Mouse (Mus musculus) monocyte, adult 5-6 weeks (primary cell): ENCODE data around the gene Efna5. TPM values are rescaled to one million over a fixed set of nuclear protein-coding genes. Genes with fewer than 3 reads are reported as not detected.
A peak's percentile ranks its signal among the peaks of the same experiment; 100 is the strongest.

Experiments used
- ATAC-seq: fragments of 153-309, 156-312 bp; replicated peaks from 2 replicates; pipeline ENCODE4 v1.8.0; 2017; ENCODE audit warnings: mild to moderate bottlenecking; ENCODE audit not compliant: low TSS enrichment, insufficient number of reproducible peaks, severe bottlenecking, poor library complexity, low FRiP score
- total RNA-seq: library from RNA; stranded (forward); fragments of 200-1000, 200-491, 200-594 nt; gene quantifications from 3 replicates; pipeline ENCODE4 v1.2.3, GENCODE M21; 2017

Gene Efna5
- total RNA-seq, 1 experiment from 2014 or later: not detected

DNA sequence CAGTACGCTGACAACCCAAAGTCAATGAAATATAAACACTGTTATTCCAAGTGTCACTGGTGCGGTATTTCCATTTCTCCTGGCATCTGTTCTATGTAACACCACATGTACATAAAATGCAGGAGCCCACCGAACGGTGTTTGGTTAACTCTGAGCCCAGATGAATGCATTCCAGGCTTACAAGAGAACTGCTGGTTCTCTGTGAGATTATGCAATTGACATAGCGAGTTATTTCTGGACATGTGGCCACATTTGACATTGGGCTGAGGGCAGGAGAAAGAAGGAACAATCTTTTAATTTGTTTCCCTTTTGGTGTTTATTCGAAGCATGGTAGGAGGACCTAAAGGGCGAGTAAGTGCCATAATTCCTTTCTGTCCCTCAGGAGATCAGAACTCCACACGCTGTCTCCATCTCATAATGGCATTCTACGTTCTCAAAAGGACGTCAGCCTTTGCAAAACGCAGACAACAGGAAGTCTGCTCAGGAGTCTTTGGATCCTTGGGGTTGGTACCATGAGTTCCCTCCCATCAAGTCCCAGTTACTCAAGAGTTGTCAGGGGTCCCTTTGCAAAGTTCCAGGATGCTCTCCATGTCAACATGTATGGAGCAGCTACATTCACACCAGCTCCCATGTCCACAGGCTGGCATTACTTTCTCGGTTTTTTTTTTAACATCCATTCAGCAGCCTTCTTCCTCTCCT is 238.5 kb downstream of the Efna5 start:
- no peak; the same call in 1 of the 2 replicates for ATAC-seq

- ATAC-seq: no peak
These were observed 240.5 kb downstream of the Efna5 start for GRCm38 (mm10) chr17:62640654-62641053.

DNA sequence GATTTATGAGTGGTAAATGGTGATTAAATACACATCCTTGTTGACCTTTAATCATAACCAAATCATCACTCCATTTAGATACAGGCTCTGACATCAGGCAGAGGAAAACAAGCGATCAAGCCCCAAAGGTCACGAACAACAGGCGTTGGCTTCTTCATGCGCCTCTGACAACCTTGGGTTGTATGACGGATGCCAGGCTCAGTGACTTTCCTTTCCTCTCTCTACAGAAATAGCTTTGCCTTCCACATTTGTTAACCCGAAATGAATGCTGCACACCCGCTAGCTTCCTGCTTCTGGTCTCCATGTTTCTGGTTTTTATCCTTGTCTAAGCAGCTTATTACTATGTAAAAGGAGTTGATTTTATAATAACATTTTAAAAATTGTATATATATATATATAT is 244.2 kb downstream of the Efna5 start:
- ATAC-seq: no peak

- ATAC-seq: no peak
These were observed 246.2 kb downstream of the Efna5 start for GRCm38 (mm10) chr17:62634937-62635336.

- ATAC-seq: no peak
These were observed 252.6 kb downstream of the Efna5 start for GRCm38 (mm10) chr17:62628474-62628873.

- ATAC-seq: 0 out of 2 replicates have a peak, but pooled peaks have one; percentile 20
These were observed 253.6 kb downstream of the Efna5 start for GRCm38 (mm10) chr17:62627508-62627907.

- ATAC-seq: no peak
These were observed 255.5 kb downstream of the Efna5 start for GRCm38 (mm10) chr17:62625646-62626020.

DNA sequence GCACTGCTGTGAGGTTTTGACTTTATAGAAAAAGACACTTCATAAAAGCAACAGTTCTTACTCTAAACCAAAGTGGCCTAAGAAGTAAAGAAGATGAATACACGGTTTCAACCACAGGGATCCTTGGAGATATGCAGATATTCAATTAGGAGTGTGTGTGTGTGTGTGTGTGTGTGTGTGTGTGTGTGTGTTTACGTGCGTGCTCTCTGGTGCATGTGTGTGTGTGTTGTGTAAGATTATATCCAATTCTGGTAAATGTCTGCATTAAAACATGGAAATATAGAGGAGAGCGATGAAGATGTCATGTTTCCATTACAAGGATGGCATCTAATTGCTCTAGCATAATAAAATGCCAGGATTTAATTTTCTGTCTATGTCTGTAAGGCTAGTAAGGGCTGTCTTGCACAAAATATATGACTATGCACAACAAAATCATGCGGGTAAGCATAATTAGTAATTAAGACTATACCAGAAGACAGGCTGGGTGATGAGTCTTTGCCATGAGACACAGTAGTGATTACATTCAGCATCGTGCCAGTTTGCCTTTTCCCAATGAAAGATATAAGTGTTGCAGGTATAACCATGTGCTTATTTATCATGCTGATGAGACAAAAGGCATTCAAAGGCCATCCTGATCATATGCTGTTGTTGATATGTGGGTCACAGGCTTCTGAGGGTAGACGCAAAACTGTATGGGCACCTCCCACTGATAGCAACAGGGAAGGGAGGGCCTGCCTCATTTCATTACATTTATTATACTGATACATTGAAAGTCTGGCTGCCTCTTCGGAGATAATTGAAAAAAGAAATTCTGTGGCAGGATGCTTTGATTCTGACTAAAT is 256.1 kb downstream of the Efna5 start:
- no peak for ATAC-seq

- ATAC-seq: peak; percentile 37; the same call in 1 of the 2 replicates
These were observed 257.9 kb downstream of the Efna5 start for GRCm38 (mm10) chr17:62623224-62623623.

- ATAC-seq: no peak
These were observed 258.6 kb downstream of the Efna5 start for GRCm38 (mm10) chr17:62622481-62622880.

- ATAC-seq: no peak
These were observed 266.0 kb downstream of the Efna5 start for GRCm38 (mm10) chr17:62615159-62615558.

GRCm38 (mm10) chr17:62614708-62615107 is 266.4 kb downstream of the Efna5 start:
- ATAC-seq: no peak

DNA sequence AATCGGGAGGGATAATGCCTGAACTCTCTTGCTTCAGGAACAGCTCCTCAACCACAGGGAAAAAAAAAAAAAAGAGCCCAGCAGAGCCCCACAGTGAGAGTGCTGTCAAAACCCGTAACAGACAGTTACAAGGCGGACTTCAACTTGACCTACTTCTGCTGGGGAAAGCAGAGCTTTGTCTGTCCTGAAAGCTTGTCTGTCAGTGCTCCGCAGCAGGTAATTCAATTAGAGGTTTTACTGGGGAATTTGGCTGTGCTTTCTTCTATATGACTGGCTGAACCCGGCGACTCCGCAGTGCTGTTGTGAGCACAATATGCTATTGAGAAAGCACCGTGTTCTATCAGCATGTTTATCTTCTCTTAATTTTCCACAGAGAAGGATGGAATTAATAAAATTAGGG is 266.9 kb downstream of the Efna5 start:
- no peak for ATAC-seq

GRCm38 (mm10) chr17:62613232-62613631 is 267.9 kb downstream of the Efna5 start:
- ATAC-seq: no peak

DNA sequence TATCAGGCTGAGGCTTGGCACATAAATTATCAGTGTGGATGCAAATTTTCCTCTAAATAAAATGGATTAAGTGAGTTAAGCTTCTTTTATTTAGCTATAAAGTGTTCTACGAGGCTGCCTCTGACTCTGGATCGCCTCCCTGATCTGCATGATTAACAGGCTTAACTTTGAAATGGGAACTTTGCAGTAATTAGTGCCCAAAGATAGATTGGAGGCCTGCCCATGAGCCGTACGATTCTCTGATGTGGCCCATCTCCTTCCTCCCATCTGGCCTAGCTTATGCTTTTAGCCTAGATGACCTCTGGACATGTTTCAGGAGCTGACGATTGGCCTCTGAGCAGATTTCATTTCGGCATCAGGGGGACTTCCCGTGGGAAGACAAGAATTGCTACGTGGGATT is 273.0 kb downstream of the Efna5 start:
- ATAC-seq: no peak

DNA sequence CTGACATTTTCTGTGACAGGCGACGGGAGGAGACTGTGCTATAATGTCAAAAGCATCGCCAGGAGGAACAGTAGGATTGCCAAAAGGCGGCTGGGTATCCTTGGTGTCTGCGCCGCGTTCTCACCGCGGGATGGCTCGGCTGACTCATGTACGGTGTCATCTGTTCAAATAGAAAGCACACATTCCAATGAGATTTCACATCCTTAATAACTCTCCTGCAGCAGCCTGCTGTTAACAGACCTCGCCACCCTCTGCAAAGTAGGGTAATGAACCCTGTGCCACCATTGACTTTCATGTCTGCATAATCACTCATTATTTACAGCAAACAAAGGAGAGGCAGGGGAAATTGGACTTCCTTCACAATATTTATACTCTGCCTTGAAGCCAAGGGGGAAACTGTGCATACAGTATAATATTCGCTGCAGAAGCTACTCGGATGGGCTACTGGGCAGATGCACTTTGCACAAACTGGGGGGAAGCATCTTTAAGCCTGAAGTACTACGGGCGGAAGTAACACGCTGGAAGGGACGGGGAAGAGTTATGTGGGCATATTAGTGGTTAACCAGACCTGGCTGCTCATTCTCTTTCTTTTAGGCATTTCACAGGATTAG is 273.7 kb downstream of the Efna5 start:
- no peak for ATAC-seq

GRCm38 (mm10) chr17:62606681-62607080 is 274.4 kb downstream of the Efna5 start:
- ATAC-seq: no peak

DNA sequence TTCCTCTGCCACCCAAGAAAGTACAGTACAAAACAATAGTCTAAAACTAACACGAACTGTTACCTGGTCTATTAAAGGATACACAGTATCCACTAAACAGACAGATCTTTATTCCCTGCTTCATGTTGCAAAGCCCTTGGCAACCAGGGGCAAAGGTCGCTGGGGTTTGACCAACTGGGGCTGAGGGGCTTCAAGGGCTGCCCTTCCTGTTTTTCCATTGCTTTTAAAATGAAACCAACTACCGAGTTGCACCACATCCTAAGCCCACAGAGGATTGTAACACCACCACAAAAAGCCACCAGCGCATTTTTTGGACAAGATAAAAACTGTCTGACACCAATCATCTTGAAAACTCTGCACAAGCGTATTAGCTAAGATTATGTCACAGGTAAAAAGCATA is 276.8 kb downstream of the Efna5 start:
- no peak for ATAC-seq

- no peak for ATAC-seq
These were observed 277.5 kb downstream of the Efna5 start for GRCm38 (mm10) chr17:62603604-62604003.
